Mouse (Mus musculus) midbrain, embryonic 15.5 days (tissue): ENCODE results near the gene Atxn2l. TPM values are rescaled to one million over a fixed set of nuclear protein-coding genes. Genes with fewer than 3 reads are reported as not detected.

Source experiments
- ATAC-seq: fragments of 200-750 bp; cut with Nextera tagmentation; replicated peaks from 2 replicates; pipeline ENCODE4 v1.8.0; 2017; ENCODE audit warnings: moderate TSS enrichment
- H3K27ac ChIP-seq: fragments of 300-500 bp; sonication (generic); 2 replicates; pipeline ENCODE4 v1.5.1; 2015; ENCODE audit warnings: mild to moderate bottlenecking, inconsistent platforms
- H3K27me3 ChIP-seq: fragments of 300-500 bp; sonication (generic); replicated peaks from 2 replicates; pipeline ENCODE4 v1.6.1; 2015; ENCODE audit warnings: inconsistent platforms
- H3K36me3 ChIP-seq: fragments of 300-500 bp; sonication (generic); replicated peaks from 2 replicates; pipeline ENCODE4 v1.6.1; 2015; ENCODE audit warnings: inconsistent platforms
- H3K4me1 ChIP-seq: fragments of 300-500 bp; sonication (generic); 2 replicates; pipeline ENCODE4 v1.6.1; 2015; ENCODE audit warnings: inconsistent platforms
- H3K4me2 ChIP-seq: fragments of 300-500 bp; sonication (generic); 2 replicates; pipeline ENCODE4 v1.6.1; 2015; ENCODE audit warnings: inconsistent platforms, mild to moderate bottlenecking, moderate library complexity
- H3K4me3 ChIP-seq: fragments of 300-500 bp; sonication (generic); 2 replicates; pipeline ENCODE4 v1.5.1; 2015; ENCODE audit warnings: mild to moderate bottlenecking, inconsistent platforms
- H3K9ac ChIP-seq: fragments of 300-500 bp; sonication (generic); 2 replicates; pipeline ENCODE4 v1.6.1; 2015; ENCODE audit warnings: mild to moderate bottlenecking, inconsistent platforms
- H3K9me3 ChIP-seq: fragments of 300-500 bp; sonication (generic); 2 replicates; pipeline ENCODE4 v1.6.1; 2016; ENCODE audit warnings: inconsistent platforms
- WGBS: fragments of 180-500 bp; shearing (Covaris S2); methylation state at CpG from one replicate; pipeline ENCODE4 v1.1.7; 2015; ENCODE audit warnings: mixed read lengths; 5-methylcytosine and 5-hydroxymethylcytosine counted together
- polyA plus RNA-seq: library from polyadenylated mRNA; unstranded; fragments of >200 nt; fragmentation: Nextera tagmentation; extraction: Ambion mirVana; gene quantifications from 2 replicates; pipeline ENCODE4 v1.2.1, GENCODE M21; 2015

The Atxn2l gene
- polyA plus RNA-seq, 1 experiment from 2014 or later: 83.6 TPM

GRCm38 (mm10) chr7:126443997-126444396, 59.2 kb downstream of the Atxn2l start:
- Histone ChIP-seq H3K27ac (no peak overlapping the region), H3K4me2 (no peak overlapping the region), H3K36me3 (peaks cover 15% of the 10 kb centered on the region; the same call in 1 of the 2 replicates), H3K4me3 (no peak overlapping the region), H3K27me3 (no peaks in the 10 kb centered on the region), H3K4me1 (no peaks in the 10 kb centered on the region), H3K9ac (no peak overlapping the region), H3K9me3 (no peaks in the 10 kb centered on the region)
- no peak for ATAC-seq
- WGBS: 94% methylated on average over 10 of the region's 10 CpGs

Other genes with a start within 250 kb of the Atxn2l start
- 333 and 359 TPM in 2 replicates for gene Sbk1, start 230.8 kb downstream of the Atxn2l start, polyA plus RNA-seq
- 1.1 and 1.4 TPM in 2 replicates for gene Lat, start 133.9 kb downstream of the Atxn2l start, polyA plus RNA-seq
- gene Spns1, start 126.0 kb downstream of the Atxn2l start, polyA plus RNA-seq: 95.4 and 96.0 TPM in 2 replicates
- 2.2 and 2.6 TPM in 2 replicates for gene Nfatc2ip, start 106.7 kb downstream of the Atxn2l start, polyA plus RNA-seq
- 0.31 TPM in 1 of 2 replicates, not detected in the other for gene Cd19, start 88.5 kb downstream of the Atxn2l start, polyA plus RNA-seq
- 26.0 and 28.7 TPM in 2 replicates for gene Rabep2, start 74.7 kb downstream of the Atxn2l start, polyA plus RNA-seq
- gene Atp2a1, start 40.3 kb downstream of the Atxn2l start, polyA plus RNA-seq: 0.34 and 0.58 TPM in 2 replicates
- gene Sh2b1, start 28.0 kb downstream of the Atxn2l start, polyA plus RNA-seq: 84.3 and 87.0 TPM in 2 replicates
- 133 and 137 TPM in 2 replicates for gene Tufm, start 16.1 kb downstream of the Atxn2l start, polyA plus RNA-seq
- 173 and 186 TPM in 2 replicates for gene Eif3c, start 63.0 kb upstream of the Atxn2l start, polyA plus RNA-seq
- 0.32 and 0.38 TPM in 2 replicates for gene Apobr, start 81.5 kb upstream of the Atxn2l start, polyA plus RNA-seq
- 34.1 and 35.6 TPM in 2 replicates for gene Cln3, start 82.4 kb upstream of the Atxn2l start, polyA plus RNA-seq
- gene Il27, start 91.5 kb upstream of the Atxn2l start, polyA plus RNA-seq: not detected in 2 replicates
- 11.5 and 13.0 TPM in 2 replicates for gene Nupr1, start 127.4 kb upstream of the Atxn2l start, polyA plus RNA-seq
- 62.3 and 72.4 TPM in 2 replicates for gene Sgf29, start 145.9 kb upstream of the Atxn2l start, polyA plus RNA-seq
- gene Sult1a1, start 173.0 kb upstream of the Atxn2l start, polyA plus RNA-seq: 8.3 and 8.9 TPM in 2 replicates
- gene Bola2, start 192.0 kb upstream of the Atxn2l start, polyA plus RNA-seq: 116 and 126 TPM in 2 replicates
- gene Slx1b, start 192.3 kb upstream of the Atxn2l start, polyA plus RNA-seq: 18.3 and 20.9 TPM in 2 replicates
- 119 and 127 TPM in 2 replicates for gene Coro1a, start 204.3 kb upstream of the Atxn2l start, polyA plus RNA-seq